8 mouse cellular contexts compared by ENCODE assay signal in genomic region chr7:144939344-144940002, GRCm38 (mm10). TPM values are rescaled to one million over a fixed set of nuclear protein-coding genes. Genes with fewer than 3 reads are reported as not detected.
DNase-seq lines count a peak whose midpoint lies in the region; ATAC-seq lines count a peak whose summit lies in the region.

Gene Ccnd1 (minus strand): TSS chr7:144939925.

- H3K4me2 ChIP-seq in embryonic facial prominence, embryonic 12.5 days (replicated peaks), result peak within 1 kb of the TSS; percentile 92
- peak within 1 kb of the TSS; percentile 96 for H3K4me2 ChIP-seq in heart, embryonic 12.5 days
- peak within 1 kb of the TSS; percentile 89 for H3K4me2 ChIP-seq in kidney, embryonic 15.5 days
- peak within 1 kb of the TSS; percentile 61 for H3K4me2 ChIP-seq in liver, embryonic 12.5 days
- peak within 1 kb of the TSS; percentile 95 for H3K4me2 ChIP-seq in neural tube, embryonic 14.5 days (ENCODE audit: low read depth, low read length)

- H3K27me3 ChIP-seq in embryonic facial prominence, embryonic 12.5 days, result no peaks in the 10 kb centered on the region
- no peaks in the 10 kb centered on the region for H3K27me3 ChIP-seq in heart, embryonic 12.5 days (replicated peaks)
- no peaks in the 10 kb centered on the region for H3K27me3 ChIP-seq in kidney, embryonic 15.5 days
- H3K27me3 ChIP-seq in liver, embryonic 12.5 days (replicated peaks), result peaks cover 88% of the 10 kb centered on the region
- peaks cover 43% of the 10 kb centered on the region for H3K27me3 ChIP-seq in neural tube, embryonic 14.5 days (ENCODE audit: control insufficient read depth, insufficient read depth, low read length)

- H3K9me3 ChIP-seq in embryonic facial prominence, embryonic 12.5 days, result no peaks in the 10 kb centered on the region
- no peaks in the 10 kb centered on the region for H3K9me3 ChIP-seq in heart, embryonic 12.5 days (replicated peaks)
- H3K9me3 ChIP-seq in kidney, embryonic 15.5 days (replicated peaks), result no peaks in the 10 kb centered on the region
- no peaks in the 10 kb centered on the region for H3K9me3 ChIP-seq in liver, embryonic 12.5 days (replicated peaks)
- H3K9me3 ChIP-seq in neural tube, embryonic 14.5 days (ENCODE audit: control insufficient read depth, low read length), result no peaks in the 10 kb centered on the region

- H3K27ac ChIP-seq in embryonic facial prominence, embryonic 12.5 days, result peak within 1 kb of the TSS; percentile 95
- peak within 1 kb of the TSS; percentile 95 for H3K27ac ChIP-seq in heart, embryonic 12.5 days (ENCODE audit: poor library complexity, severe bottlenecking)
- H3K27ac ChIP-seq in kidney, embryonic 15.5 days, result peak within 1 kb of the TSS; percentile 97
- H3K27ac ChIP-seq in liver, embryonic 12.5 days, result peak within 1 kb of the TSS; percentile 77
- H3K27ac ChIP-seq in neural tube, embryonic 14.5 days (ENCODE audit: low read depth, low read length), result peak within 1 kb of the TSS; percentile 22; the same call in 1 of the 2 replicates

- WGBS in embryonic facial prominence, embryonic 12.5 days, result under 1% methylated on average over 40 of the region's 45 CpGs
- under 1% methylated on average over 42 of the region's 45 CpGs for WGBS in heart, embryonic 12.5 days
- WGBS in kidney, embryonic 15.5 days, result under 1% methylated on average over 39 of the region's 45 CpGs
- whole genome bisulfite sequencing in liver, embryonic 12.5 days (ENCODE audit: insufficient replicate concordance), result under 1% methylated on average over 42 of the region's 45 CpGs
- under 1% methylated on average over 38 of the region's 45 CpGs for WGBS in neural tube, embryonic 14.5 days

- peak within 1 kb of the TSS; percentile 92 for H3K9ac ChIP-seq in embryonic facial prominence, embryonic 12.5 days
- H3K9ac ChIP-seq in heart, embryonic 12.5 days, result peak within 1 kb of the TSS; percentile 88
- H3K9ac ChIP-seq in kidney, embryonic 15.5 days, result peak within 1 kb of the TSS; percentile 79
- H3K9ac ChIP-seq in liver, embryonic 12.5 days, result peak within 1 kb of the TSS; percentile 59
- peak within 1 kb of the TSS; percentile 48; the same call in 1 of the 2 replicates for H3K9ac ChIP-seq in neural tube, embryonic 14.5 days (replicated peaks; ENCODE audit: low read depth, low read length)

- H3K36me3 ChIP-seq in embryonic facial prominence, embryonic 12.5 days, result peaks cover 27% of the 10 kb centered on the region
- peaks cover 29% of the 10 kb centered on the region for H3K36me3 ChIP-seq in heart, embryonic 12.5 days
- peaks cover 29% of the 10 kb centered on the region for H3K36me3 ChIP-seq in kidney, embryonic 15.5 days
- peaks cover 28% of the 10 kb centered on the region for H3K36me3 ChIP-seq in liver, embryonic 12.5 days
- H3K36me3 ChIP-seq in neural tube, embryonic 14.5 days (ENCODE audit: control insufficient read depth, insufficient read depth, low read length), result no peaks in the 10 kb centered on the region

- DNase-seq in 416B (ENCODE audit: low read depth) (peak; percentile 95), R1 (ENCODE audit: low read depth, low spot score) (peak; percentile 91)

- H3K4me1 ChIP-seq in embryonic facial prominence, embryonic 12.5 days, result peaks cover 31% of the 10 kb centered on the region
- H3K4me1 ChIP-seq in heart, embryonic 12.5 days (replicated peaks), result peaks cover 43% of the 10 kb centered on the region
- peaks cover 82% of the 10 kb centered on the region for H3K4me1 ChIP-seq in kidney, embryonic 15.5 days
- peaks cover 29% of the 10 kb centered on the region for H3K4me1 ChIP-seq in liver, embryonic 12.5 days
- H3K4me1 ChIP-seq in neural tube, embryonic 14.5 days (ENCODE audit: control insufficient read depth, insufficient read depth, low read length), result peaks cover 50% of the 10 kb centered on the region

- ATAC-seq in embryonic facial prominence, embryonic 12.5 days (ENCODE audit: insufficient number of reproducible peaks, insufficient read depth, low FRiP score, low TSS enrichment), result 0 out of 2 replicates have a peak, but pooled peaks have one; percentile 23
- peak; percentile 70 for ATAC-seq in heart, embryonic 12.5 days (ENCODE audit: insufficient number of reproducible peaks, low FRiP score)
- ATAC-seq in kidney, embryonic 15.5 days (replicated peaks; ENCODE audit: low FRiP score), result peak; percentile 62
- peak; percentile 47 for ATAC-seq in liver, embryonic 12.5 days
- ATAC-seq in neural tube, embryonic 14.5 days (ENCODE audit: low read depth), result peak; percentile 22; the same call in 1 of the 2 replicates
- no peak for ATAC-seq in activated CD4-positive, CD25-positive, alpha-beta regulatory T cell, adult 4 months

- peak within 1 kb of the TSS; percentile 71 for H3K4me3 ChIP-seq in embryonic facial prominence, embryonic 12.5 days
- H3K4me3 ChIP-seq in heart, embryonic 12.5 days, result peak within 1 kb of the TSS; percentile 67
- peak within 1 kb of the TSS; percentile 73 for H3K4me3 ChIP-seq in kidney, embryonic 15.5 days (replicated peaks)
- H3K4me3 ChIP-seq in liver, embryonic 12.5 days, result peak within 1 kb of the TSS; percentile 57
- peak within 1 kb of the TSS; percentile 40 for H3K4me3 ChIP-seq in neural tube, embryonic 14.5 days (ENCODE audit: low read depth, low read length)

RNA-seq across cellular contexts. Expression of gene Ccnd1, which starts in this region (rescaled TPM):
- 131 and 156 TPM in 2 replicates for polyA plus RNA-seq in embryonic facial prominence, embryonic 12.5 days (2016; fragmentation: Nextera tagmentation; extraction: Ambion mirVana)
- polyA plus RNA-seq in heart, embryonic 12.5 days (2016; fragmentation: Nextera tagmentation; extraction: Ambion mirVana), result 81.2 and 89.9 TPM in 2 replicates
- polyA plus RNA-seq in kidney, embryonic 15.5 days (2015; fragmentation: Nextera tagmentation; extraction: Ambion mirVana), result 229 and 245 TPM in 2 replicates
- 46.0 and 47.1 TPM in 2 replicates for polyA plus RNA-seq in liver, embryonic 12.5 days (2016; fragmentation: Nextera tagmentation; extraction: Ambion mirVana)
- 12.1 and 17.9 TPM in 2 replicates for polyA plus RNA-seq in neural tube, embryonic 14.5 days (2014; fragmentation: Nextera tagmentation; extraction: Ambion mirVana)
- 1 to 10 TPM; 1.1 to 1.2 TPM for polyA plus RNA-seq in activated CD4-positive, CD25-positive, alpha-beta regulatory T cell, adult 4 months (2017; shearing (Covaris generic))

Comparison
In these comparisons a context has a peak if more than half of its experiments do, and no peak if none do; other contexts are left out.
1. H3K27ac ChIP-seq: peak in every context shown above with its lines; median percentile 97 in kidney, embryonic 15.5 days; 95 in embryonic facial prominence, embryonic 12.5 days; 95 in heart, embryonic 12.5 days; 77 in liver, embryonic 12.5 days; 22 in neural tube, embryonic 14.5 days.